Mouse (Mus musculus): ENCODE results near the gene Btnl9. TPM values are rescaled to one million over a fixed set of nuclear protein-coding genes. Genes with fewer than 3 reads are reported as not detected.

Gene Btnl9
- polyA plus RNA-seq (2017; shearing (Covaris generic)): 1 to 10 TPM in 1 of 2 experiments, under 1 TPM in 1; 0.08 to 2.7 TPM

DNA sequence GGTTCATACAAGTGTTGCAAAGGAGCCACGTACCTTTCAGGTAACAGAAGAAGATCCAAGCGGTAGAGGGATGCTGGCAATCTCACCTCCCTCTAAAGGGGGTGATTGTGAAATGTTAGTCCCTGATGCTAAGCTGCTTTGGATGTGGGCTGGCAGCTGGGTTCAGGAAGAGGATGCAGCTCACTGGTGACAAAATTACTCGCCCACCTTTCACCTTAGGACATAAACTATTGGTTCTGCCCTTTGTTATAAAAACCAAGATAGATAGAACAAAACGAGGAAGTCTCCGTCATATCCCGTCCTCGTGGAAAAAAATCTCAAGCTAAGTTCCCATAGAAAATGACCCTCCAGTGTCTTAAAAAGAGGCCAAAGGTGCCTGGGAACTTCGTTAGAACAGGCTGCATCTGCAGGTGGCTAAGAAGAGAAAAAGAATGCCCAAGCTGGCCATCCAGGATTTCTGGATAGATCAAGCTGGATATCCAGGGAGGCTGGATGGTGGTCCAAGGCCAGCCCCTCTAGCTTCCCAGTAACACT is at the start of gene Btnl9:
Btnl9 (minus strand) TSS at position 205 of the 534 bp plus-strand sequence.

DNA sequence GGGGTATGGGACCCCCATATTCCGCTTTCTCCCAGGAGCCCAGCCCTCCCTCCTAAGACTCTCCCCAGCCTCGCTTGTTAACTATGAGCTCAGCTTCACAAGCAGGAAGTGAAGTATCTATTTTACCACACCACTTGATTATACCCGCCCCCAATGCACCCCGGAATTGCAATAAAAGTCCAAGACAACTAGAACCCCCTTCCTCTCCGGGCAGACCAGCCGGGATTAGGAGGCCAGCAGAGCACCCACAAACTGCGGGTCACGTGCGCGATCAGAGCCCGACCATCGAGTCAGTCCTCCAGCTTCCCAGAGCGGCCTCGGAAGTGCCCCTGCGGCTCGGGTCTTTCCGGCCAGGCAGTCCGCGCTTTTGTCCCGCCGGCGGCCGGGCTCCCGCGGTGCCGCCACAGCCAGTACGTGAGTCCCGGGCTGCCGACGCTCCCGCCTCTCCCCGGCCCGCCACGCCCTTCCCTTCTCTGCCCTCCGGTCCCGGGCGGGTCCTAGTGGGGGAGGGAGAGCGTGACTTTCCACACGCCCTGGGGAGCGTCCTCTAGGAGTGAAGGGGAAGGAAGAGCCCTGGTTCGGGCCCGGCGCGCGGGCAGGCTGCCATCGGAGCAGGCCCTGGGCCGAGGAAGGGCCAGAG is 16.3 kb upstream of the Btnl9 start, which contains the start of gene Zfp62:
Zfp62 (plus strand) TSS at position 164 of the 640 bp plus-strand sequence.

DNA sequence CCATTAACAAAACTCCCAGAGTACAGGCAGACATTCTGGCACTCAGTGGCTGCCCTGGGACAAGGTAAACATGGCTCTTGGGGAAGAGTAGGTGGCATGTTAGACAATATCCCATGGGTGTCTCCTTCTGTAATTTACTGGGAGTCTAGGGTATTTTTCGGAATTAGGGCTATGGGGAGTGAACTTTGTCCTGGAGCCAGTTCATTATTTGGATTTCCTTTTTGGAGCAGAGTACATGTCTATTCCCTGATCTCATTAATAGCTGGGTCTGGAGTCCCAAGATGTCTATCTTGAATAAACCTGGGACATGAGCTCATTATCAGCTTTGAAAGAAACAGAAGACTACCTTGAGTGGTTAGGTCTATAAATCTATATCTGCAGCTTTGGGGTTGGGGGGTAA is 32.9 kb downstream of the Btnl9 start, which contains the start of gene Olfr1394:
Olfr1394 (plus strand) TSS at position 301 of the 400 bp plus-strand sequence.

DNA sequence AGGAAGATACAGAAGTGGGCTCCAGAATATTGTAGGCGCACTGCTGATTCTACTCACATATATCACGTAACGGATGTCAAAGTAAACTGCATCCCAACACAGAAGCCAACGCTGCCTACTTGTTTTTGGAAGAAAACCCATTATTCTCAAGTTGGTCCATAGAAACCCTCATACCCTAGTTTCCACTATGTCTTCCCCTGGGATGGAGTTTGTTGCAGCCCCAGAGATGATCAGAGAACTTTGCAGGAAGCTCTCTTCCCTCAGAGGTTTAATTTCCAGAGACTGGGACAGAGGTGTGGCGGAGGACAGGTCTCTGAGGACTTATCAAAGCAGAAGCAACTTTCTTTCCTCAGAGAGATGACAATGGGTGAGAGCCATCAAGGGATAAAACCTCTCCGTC is 45.0 kb downstream of the Btnl9 start, which contains the start of gene Olfr1395:
Olfr1395 (plus strand) TSS at position 301 of the 400 bp plus-strand sequence.

Other genes starting within 250 kb of the Btnl9 start
- 100 to 1,000 TPM; 178 to 182 TPM for gene Psme2b, start 241.0 kb downstream of the Btnl9 start, polyA plus RNA-seq (2017; shearing (Covaris generic))
- gene Olfr56, start 208.3 kb downstream of the Btnl9 start, polyA plus RNA-seq (2017; shearing (Covaris generic)): 1 to 10 TPM in 1 of 2 experiments, under 1 TPM in 1; 0.61 to 3.3 TPM
- 100 to 1,000 TPM; 163 to 179 TPM for gene 9930111J21Rik1, start 207.8 kb downstream of the Btnl9 start, polyA plus RNA-seq (2017; shearing (Covaris generic))
- gene Gm12185, start 194.9 kb downstream of the Btnl9 start, polyA plus RNA-seq (2017; shearing (Covaris generic)): 1 to 10 TPM; 3.5 to 5.6 TPM
- gene Tgtp1, start 193.0 kb downstream of the Btnl9 start, polyA plus RNA-seq (2017; shearing (Covaris generic)): 100 to 1,000 TPM; 134 to 203 TPM
- 100 to 1,000 TPM in 1 of 2 experiments, 10 to 100 TPM in 1; 95.8 to 115 TPM for gene 9930111J21Rik2, start 135.9 kb downstream of the Btnl9 start, polyA plus RNA-seq (2017; shearing (Covaris generic))
- gene Tgtp2, start 123.0 kb downstream of the Btnl9 start, polyA plus RNA-seq (2017; shearing (Covaris generic)): 100 to 1,000 TPM; 237 to 258 TPM
- 100 to 1,000 TPM; 414 to 424 TPM for gene Ifi47, start 110.6 kb downstream of the Btnl9 start, polyA plus RNA-seq (2017; shearing (Covaris generic))
- not detected for gene Olfr1396, start 72.3 kb downstream of the Btnl9 start, polyA plus RNA-seq (2017; shearing (Covaris generic))
- gene Olfr1395, start 44.9 kb downstream of the Btnl9 start, polyA plus RNA-seq (2017; shearing (Covaris generic)): not detected
- gene Olfr1394, start 32.8 kb downstream of the Btnl9 start, polyA plus RNA-seq (2017; shearing (Covaris generic)): not detected
- gene Zfp62, start 16.1 kb upstream of the Btnl9 start, polyA plus RNA-seq (2017; shearing (Covaris generic)): 10 to 100 TPM; 50.0 to 53.8 TPM
- gene Mgat1, start 57.0 kb upstream of the Btnl9 start, polyA plus RNA-seq (2017; shearing (Covaris generic)): 100 to 1,000 TPM in 1 of 2 experiments, 10 to 100 TPM in 1; 98.9 to 109 TPM
- gene Olfr1393, start 91.1 kb upstream of the Btnl9 start, polyA plus RNA-seq (2017; shearing (Covaris generic)): not detected
- gene Olfr1392, start 98.1 kb upstream of the Btnl9 start, polyA plus RNA-seq (2017; shearing (Covaris generic)): under 1 TPM in 1 of 2 experiments, not detected in 1; 0.71 TPM
- gene Olfr10, start 117.6 kb upstream of the Btnl9 start, polyA plus RNA-seq (2017; shearing (Covaris generic)): not detected
- gene Olfr1391, start 135.6 kb upstream of the Btnl9 start, polyA plus RNA-seq (2017; shearing (Covaris generic)): not detected
- gene Olfr1390, start 148.0 kb upstream of the Btnl9 start, polyA plus RNA-seq (2017; shearing (Covaris generic)): under 1 TPM in 1 of 2 experiments, not detected in 1; 0.61 TPM
- 1 to 10 TPM in 1 of 2 experiments, not detected in 1; 1.2 TPM for gene Olfr1389, start 235.9 kb upstream of the Btnl9 start, polyA plus RNA-seq (2017; shearing (Covaris generic))
- gene Olfr1388, start 249.5 kb upstream of the Btnl9 start, polyA plus RNA-seq (2017; shearing (Covaris generic)): under 1 TPM in 1 of 2 experiments, not detected in 1; 0.31 TPM